Mouse (Mus musculus) liver, embryonic 11.5 days (tissue): ENCODE data around the gene Slco3a1. TPM values are rescaled to one million over a fixed set of nuclear protein-coding genes. Genes with fewer than 3 reads are reported as not detected.

Experiments
- ATAC-seq: fragments of 200-750 bp; cut with Nextera tagmentation; replicated peaks from 2 replicates; pipeline ENCODE4 v1.8.0; 2017; ENCODE audit warnings: moderate number of reproducible peaks, mild to moderate bottlenecking, moderate TSS enrichment, moderate library complexity; ENCODE audit not compliant: low FRiP score
- DNase-seq: peaks from one replicate; pipeline ENCODE4 v3.0.0-alpha.2; 2017; ENCODE audit warnings: low spot score
- H3K27ac ChIP-seq: fragments of 300-500 bp; sonication (generic); 2 replicates; pipeline ENCODE4 v1.5.1; 2014; ENCODE audit warnings: mild to moderate bottlenecking, low read depth, low read length, control low read depth
- H3K27me3 ChIP-seq: fragments of 300-500 bp; sonication (generic); replicated peaks from 2 replicates; pipeline ENCODE4 v1.6.1; 2014; ENCODE audit warnings: low read length, mixed read lengths; ENCODE audit not compliant: control insufficient read depth, insufficient read depth
- H3K36me3 ChIP-seq: fragments of 300-500 bp; sonication (generic); 2 replicates; pipeline ENCODE4 v1.6.1; 2014; ENCODE audit warnings: mild to moderate bottlenecking, low read length, moderate library complexity, mixed read lengths; ENCODE audit not compliant: control insufficient read depth, insufficient read depth
- H3K4me1 ChIP-seq: fragments of 300-500 bp; sonication (generic); replicated peaks from 2 replicates; pipeline ENCODE4 v1.6.1; 2014; ENCODE audit warnings: low read length, mixed read lengths; ENCODE audit not compliant: control insufficient read depth, insufficient read depth
- H3K4me2 ChIP-seq: fragments of 300-500 bp; sonication (generic); 2 replicates; pipeline ENCODE4 v1.6.1; 2014; ENCODE audit warnings: mild to moderate bottlenecking, control low read depth, moderate library complexity
- H3K4me3 ChIP-seq: fragments of 300-500 bp; sonication (generic); 2 replicates; pipeline ENCODE4 v1.5.1; 2014; ENCODE audit warnings: low read depth, low read length, control low read depth
- H3K9ac ChIP-seq: fragments of 300-500 bp; sonication (generic); 2 replicates; pipeline ENCODE4 v1.6.1; 2014; ENCODE audit warnings: low read depth, low read length, control low read depth
- H3K9me3 ChIP-seq: fragments of 300-500 bp; sonication (generic); 2 replicates; pipeline ENCODE4 v1.6.1; 2016; ENCODE audit warnings: low read length, inconsistent platforms, mixed read lengths; ENCODE audit not compliant: control insufficient read depth
- WGBS: fragments of 180-500 bp; shearing (Covaris S2); extraction: QIAGEN DNeasy Blood & Tissue Kit; methylation state at CpG from one replicate; pipeline ENCODE4 v1.1.7; 2014; 5-methylcytosine and 5-hydroxymethylcytosine counted together
- polyA plus RNA-seq: library from polyadenylated mRNA; unstranded; fragments of >200 nt; fragmentation: Nextera tagmentation; extraction: Ambion mirVana; gene quantifications from 2 replicates; pipeline ENCODE4 v1.2.1, GENCODE M21; 2014

The Slco3a1 gene
- polyA plus RNA-seq, 1 experiment from 2014 or later: 2.7 TPM

DNA sequence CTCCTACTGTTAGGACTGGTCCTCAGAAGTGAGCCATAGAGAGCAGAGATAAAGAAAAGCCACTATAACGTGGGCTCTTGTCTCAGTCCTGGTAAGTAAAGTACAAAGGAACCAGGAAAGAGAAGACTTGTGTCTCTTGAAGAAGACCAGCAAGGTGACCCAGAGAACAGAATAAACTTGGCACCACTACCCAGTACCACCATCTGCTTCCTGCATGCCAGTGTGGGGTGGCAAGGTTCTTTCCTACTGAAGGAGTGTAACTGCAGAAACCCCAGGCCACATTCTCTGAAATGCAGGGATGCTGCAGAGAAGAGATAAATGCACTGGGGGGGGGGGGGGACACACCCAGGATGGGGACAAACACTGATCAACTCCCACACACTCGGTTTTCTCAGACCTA, 29.0 kb downstream of the Slco3a1 start:
- ATAC-seq (no peak), DNase-seq (no peak)
- Histone ChIP-seq H3K36me3 (no peaks in the 10 kb centered on the region), H3K27me3 (no peaks in the 10 kb centered on the region), H3K4me3 (no peak overlapping the region), H3K27ac (no peak overlapping the region), H3K4me1 (no peaks in the 10 kb centered on the region; the same call in 1 of the 2 replicates), H3K4me2 (no peak overlapping the region), H3K9me3 (no peaks in the 10 kb centered on the region), H3K9ac (no peak overlapping the region)
- 38% methylated on average over 2 of the region's 2 CpGs for WGBS

DNA sequence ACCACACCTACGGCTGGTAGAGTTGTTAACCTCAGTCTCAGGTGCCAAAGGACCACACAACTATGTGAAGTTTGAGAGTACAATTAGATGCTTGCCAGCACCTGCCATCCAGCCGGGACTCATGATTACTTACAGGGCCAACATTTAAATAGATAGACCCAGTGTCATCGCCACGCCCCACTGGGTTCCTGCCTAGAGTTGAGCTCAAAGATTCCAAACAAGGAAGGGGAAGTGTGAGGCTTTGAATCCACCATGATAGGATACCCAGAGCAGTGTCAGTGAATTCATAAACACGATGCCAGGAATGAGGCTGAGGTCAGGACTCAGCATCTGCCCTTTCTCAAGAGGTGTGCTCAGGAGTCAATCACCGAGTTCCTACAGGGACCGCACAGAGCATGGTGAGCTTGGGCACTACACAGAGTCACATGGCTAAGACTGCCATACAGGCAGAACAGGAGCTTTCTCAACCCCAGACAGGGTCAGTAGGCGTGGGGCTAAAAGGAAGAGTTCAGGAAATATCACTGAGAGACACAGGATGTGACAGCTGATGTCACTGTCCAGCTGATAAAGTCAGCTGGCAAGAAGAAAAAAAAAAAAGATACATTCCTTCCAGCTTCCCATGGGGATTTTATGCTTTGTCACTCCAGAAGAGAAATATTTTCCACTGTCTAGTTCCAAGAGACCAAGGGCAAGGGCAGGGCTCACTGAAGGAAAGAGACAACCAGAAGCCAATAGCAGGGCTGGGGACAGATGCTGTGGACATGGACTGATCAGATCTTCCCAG, 30.2 kb downstream of the Slco3a1 start:
- H3K4me2 ChIP-seq: no peak overlapping the region
- ATAC-seq: no peak; the same call in 1 of the 2 replicates
- 68% methylated on average over 8 of the region's 8 CpGs for WGBS

DNA sequence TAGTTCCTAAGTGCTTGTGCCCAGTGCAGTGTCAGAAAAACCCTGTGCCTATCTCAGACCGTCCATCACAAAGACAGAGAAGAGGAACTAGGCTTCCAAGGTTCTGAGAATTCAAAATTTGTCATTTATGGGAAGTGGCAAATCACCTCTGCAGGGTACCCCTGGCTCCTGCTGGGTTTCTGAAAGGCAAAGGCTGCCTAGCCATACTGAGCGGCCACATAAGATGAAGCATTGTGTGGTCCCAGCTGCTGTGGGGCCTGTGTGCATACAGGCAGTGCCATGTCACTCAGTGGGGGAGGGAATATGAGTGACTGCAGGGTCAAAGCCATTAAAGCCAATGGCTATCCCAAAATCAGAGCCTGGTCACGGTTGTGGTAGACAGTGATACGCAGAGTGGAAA, 31.5 kb downstream of the Slco3a1 start:
- H3K27ac ChIP-seq: no peak overlapping the region
- WGBS: 57% methylated on average over 4 of the region's 4 CpGs
- no peak for ATAC-seq
- no peaks in the 10 kb centered on the region for H3K27me3 ChIP-seq
- no peak for DNase-seq
- no peaks in the 10 kb centered on the region for H3K36me3 ChIP-seq
- H3K9ac ChIP-seq: no peak overlapping the region
- no peaks in the 10 kb centered on the region for H3K9me3 ChIP-seq
- H3K4me2 ChIP-seq: no peak overlapping the region
- H3K4me1 ChIP-seq: no peaks in the 10 kb centered on the region
- H3K4me3 ChIP-seq: no peak overlapping the region

More for the DNA sequence above, 30.2 kb downstream of the Slco3a1 start:
- Histone ChIP-seq H3K27me3 (no peaks in the 10 kb centered on the region), H3K4me3 (no peak overlapping the region), H3K9ac (no peak overlapping the region), H3K27ac (no peak overlapping the region), H3K4me1 (no peaks in the 10 kb centered on the region; the same call in 1 of the 2 replicates), H3K9me3 (no peaks in the 10 kb centered on the region), H3K36me3 (no peaks in the 10 kb centered on the region)
- no peak for DNase-seq

DNA sequence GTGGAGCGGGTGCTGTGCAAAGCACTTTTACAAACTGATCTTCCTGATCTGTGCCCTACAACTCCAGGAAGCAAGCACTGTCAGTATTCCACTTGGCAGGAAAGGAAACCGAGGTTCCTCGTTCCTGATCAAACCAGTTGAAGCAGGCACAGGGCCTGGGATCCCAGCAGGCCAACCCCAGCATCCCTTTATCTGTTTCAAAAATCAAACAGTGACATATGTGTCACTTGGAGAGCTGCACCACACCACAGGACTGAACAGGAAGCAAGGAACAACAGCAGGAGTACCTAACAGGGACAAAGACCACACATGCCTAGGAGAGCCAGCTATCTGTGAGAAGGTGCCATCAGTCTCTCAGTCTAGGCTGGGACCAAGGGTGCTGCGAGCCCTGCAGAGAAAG, 32.3 kb downstream of the Slco3a1 start:
- H3K4me1 ChIP-seq: no peaks in the 10 kb centered on the region
- no peak overlapping the region for H3K9ac ChIP-seq
- H3K36me3 ChIP-seq: no peaks in the 10 kb centered on the region
- WGBS: 62% methylated on average over 4 of the region's 4 CpGs
- no peak overlapping the region for H3K4me2 ChIP-seq
- no peaks in the 10 kb centered on the region for H3K27me3 ChIP-seq
- no peak for DNase-seq
- ATAC-seq: no peak
- no peaks in the 10 kb centered on the region for H3K9me3 ChIP-seq
- H3K27ac ChIP-seq: no peak overlapping the region
- H3K4me3 ChIP-seq: no peak overlapping the region

DNA sequence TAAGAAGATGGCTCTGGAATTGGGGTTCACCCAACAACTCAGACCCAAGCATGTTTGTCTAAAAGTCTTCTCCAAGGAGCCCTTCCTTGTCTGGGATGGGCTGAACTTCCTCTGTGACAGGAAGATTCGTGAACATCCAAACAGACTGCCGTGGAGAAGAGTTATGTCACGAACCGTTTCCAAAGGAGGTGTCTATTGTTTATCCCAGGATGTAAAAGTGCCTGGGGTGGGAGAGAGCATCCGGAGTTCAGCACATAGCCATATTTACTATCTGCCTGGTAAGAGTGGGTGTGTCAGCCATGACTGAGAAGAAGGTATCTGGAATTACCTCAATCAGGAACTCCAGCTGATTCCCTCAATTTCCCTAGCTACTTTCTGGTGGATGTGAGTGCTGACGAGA, 35.2 kb downstream of the Slco3a1 start:
- WGBS: 68% methylated on average over 6 of the region's 6 CpGs
- H3K4me3 ChIP-seq: no peak overlapping the region
- no peak overlapping the region for H3K27ac ChIP-seq
- ATAC-seq (no peak), DNase-seq (no peak)
- H3K9ac ChIP-seq: no peak overlapping the region
- H3K27me3 ChIP-seq: no peaks in the 10 kb centered on the region
- no peaks in the 10 kb centered on the region for H3K9me3 ChIP-seq
- no peaks in the 10 kb centered on the region for H3K4me1 ChIP-seq
- no peak overlapping the region for H3K4me2 ChIP-seq
- H3K36me3 ChIP-seq: no peaks in the 10 kb centered on the region

DNA sequence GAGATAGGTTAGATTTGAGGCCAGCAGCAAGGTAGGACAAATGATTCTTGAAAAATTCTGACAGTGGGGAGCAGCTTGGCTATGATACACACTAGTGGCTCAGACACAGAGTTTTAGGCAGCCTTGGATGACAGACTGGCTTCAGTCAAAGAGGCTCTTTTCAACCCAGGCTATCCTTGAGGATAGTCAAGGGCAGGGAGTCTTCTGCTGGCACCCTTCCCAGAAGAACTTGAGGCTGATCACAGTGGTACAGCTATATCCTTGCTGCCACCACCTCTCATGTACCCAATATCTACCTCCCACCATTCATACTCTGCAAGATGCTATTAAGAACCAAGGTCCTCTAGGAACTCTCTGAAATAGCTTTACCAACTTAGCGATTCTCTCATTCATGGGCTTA, 35.8 kb downstream of the Slco3a1 start:
- WGBS: 89% methylated on average over 1 of the region's 1 CpGs

DNA sequence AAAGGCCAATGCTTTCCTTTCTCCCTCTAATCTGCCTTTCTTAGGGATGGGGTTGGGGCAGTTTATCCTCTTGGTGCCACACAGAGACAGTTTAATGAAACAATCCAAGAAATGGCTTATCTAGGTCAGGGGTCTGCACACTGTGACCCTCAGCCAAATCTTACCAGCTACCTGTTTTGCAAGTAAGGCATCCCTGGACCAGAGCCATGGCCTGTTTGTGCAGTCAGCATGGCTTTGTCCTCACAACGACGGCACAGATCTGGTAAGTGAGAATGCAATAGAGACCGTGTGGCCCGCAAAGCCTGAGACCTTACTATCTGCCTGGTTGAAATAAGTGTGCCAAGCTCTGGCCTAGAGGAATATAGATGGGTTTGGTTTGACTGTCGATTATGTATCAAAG, 36.3 kb downstream of the Slco3a1 start:
- H3K9me3 ChIP-seq: no peaks in the 10 kb centered on the region
- H3K4me3 ChIP-seq: no peak overlapping the region
- 94% methylated on average over 5 of the region's 5 CpGs for WGBS
- H3K4me1 ChIP-seq: no peaks in the 10 kb centered on the region
- H3K9ac ChIP-seq: no peak overlapping the region
- no peak overlapping the region for H3K27ac ChIP-seq
- H3K4me2 ChIP-seq: no peak overlapping the region
- H3K36me3 ChIP-seq: no peaks in the 10 kb centered on the region
- no peaks in the 10 kb centered on the region for H3K27me3 ChIP-seq
- DNase-seq (no peak), ATAC-seq (no peak)

More for the DNA sequence above, 35.8 kb downstream of the Slco3a1 start:
- Histone ChIP-seq H3K9ac (no peak overlapping the region), H3K4me3 (no peak overlapping the region), H3K4me2 (no peak overlapping the region), H3K36me3 (no peaks in the 10 kb centered on the region), H3K27me3 (no peaks in the 10 kb centered on the region), H3K9me3 (no peaks in the 10 kb centered on the region), H3K27ac (no peak overlapping the region), H3K4me1 (no peaks in the 10 kb centered on the region)
- DNase-seq (no peak), ATAC-seq (no peak)

DNA sequence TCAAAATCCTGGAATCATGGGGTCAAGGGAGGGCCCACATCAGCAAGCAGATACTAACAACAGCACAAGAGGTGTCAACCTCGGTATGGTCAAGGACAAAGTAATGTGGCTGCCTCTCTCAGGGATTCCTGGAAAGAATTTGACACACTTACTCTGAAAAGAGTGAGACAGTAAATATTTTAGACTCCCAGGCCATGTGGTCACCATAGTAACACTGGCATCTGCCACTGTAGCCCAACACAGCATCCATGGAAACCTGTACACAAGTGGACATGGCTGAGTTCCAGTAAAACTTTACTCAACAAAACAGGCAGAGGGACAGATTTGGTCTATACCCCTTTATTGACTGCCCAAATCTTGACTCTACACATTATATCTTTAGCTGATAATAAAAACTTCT, 43.9 kb downstream of the Slco3a1 start:
- Histone ChIP-seq H3K27me3 (no peaks in the 10 kb centered on the region), H3K36me3 (no peaks in the 10 kb centered on the region), H3K9me3 (no peaks in the 10 kb centered on the region), H3K27ac (no peak overlapping the region), H3K4me1 (no peaks in the 10 kb centered on the region), H3K9ac (no peak overlapping the region), H3K4me3 (no peak overlapping the region), H3K4me2 (no peak overlapping the region)
- WGBS: 76% methylated on average over 1 of the region's 1 CpGs
- ATAC-seq (no peak), DNase-seq (no peak)

DNA sequence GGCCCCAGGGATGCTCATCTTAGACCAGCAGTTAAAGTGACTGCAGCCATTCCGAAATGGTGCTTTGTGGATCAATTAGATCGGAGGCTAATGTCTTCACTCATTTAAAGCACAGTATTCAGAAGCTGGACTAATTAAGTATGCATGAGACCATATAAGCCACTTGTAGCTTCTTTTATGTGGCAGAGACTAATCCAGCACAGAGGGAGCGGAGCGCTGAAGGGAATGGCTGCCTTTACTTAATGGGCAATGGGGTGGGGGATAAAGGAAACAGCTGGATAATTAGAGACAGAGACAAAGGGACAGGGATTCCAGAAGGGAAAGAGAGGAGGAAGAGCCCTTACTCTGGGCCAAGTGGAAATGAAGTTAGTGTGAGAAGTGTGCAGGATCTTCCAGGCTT, 46.4 kb downstream of the Slco3a1 start:
- no peak overlapping the region for H3K9ac ChIP-seq
- H3K27ac ChIP-seq: no peak overlapping the region
- H3K4me3 ChIP-seq: no peak overlapping the region
- no peaks in the 10 kb centered on the region for H3K27me3 ChIP-seq
- H3K36me3 ChIP-seq: no peaks in the 10 kb centered on the region
- no peak overlapping the region for H3K4me2 ChIP-seq
- no peak for ATAC-seq
- 90% methylated on average over 4 of the region's 4 CpGs for WGBS
- no peak for DNase-seq
- no peaks in the 10 kb centered on the region for H3K4me1 ChIP-seq
- H3K9me3 ChIP-seq: no peaks in the 10 kb centered on the region
